Mouse (Mus musculus) gastrocnemius, adult 2 months (tissue): ENCODE data around the gene Gm2075. TPM values are rescaled to one million over a fixed set of nuclear protein-coding genes. Genes with fewer than 3 reads are reported as not detected.
"Not testable (repeated sequence)": the region's sequence is repeated elsewhere in the genome, so short reads cannot be mapped to it uniquely, and the experiment has no call there.

Experiments used
- DNase-seq: peaks from one replicate; pipeline ENCODE4 v3.0.0; 2022
- H3K27ac ChIP-seq: fragments of 200-600 bp; 2 replicates; pipeline ENCODE4 v1.8.1; 2022; ENCODE audit warnings: mild to moderate bottlenecking
- H3K4me3 ChIP-seq: fragments of 200-600 bp; 2 replicates; pipeline ENCODE4 v1.8.1; 2022; ENCODE audit warnings: mild to moderate bottlenecking, moderate library complexity
- intact Hi-C: fragments of 180-260 bp; cut with DNase I; formaldehyde crosslinking; loops from one replicate; pipeline ENCODE4 v1.15.1; 2025
- long read RNA-seq, 2 experiments: library from polyadenylated mRNA; stranded (forward); transcript quantifications; one replicate each; pipeline ENCODE4 v2.0.0; 2021
- total RNA-seq, 2 experiments: library from RNA; stranded (reverse); gene quantifications; 2 replicates each; pipeline ENCODE4 v1.2.3; 2021

The Gm2075 gene
- not detected for total RNA-seq
- long read RNA-seq, experiment 1: 0 reads
- long read RNA-seq, experiment 2: 0 reads

GRCm38 (mm10) chr12:88011548-88011947 lies at the start of gene Gm2075:
Gene Gm2075, plus strand, starts transcription at chr12:88011848.
- H3K4me3 ChIP-seq, intact Hi-C loops, H3K27ac ChIP-seq, DNase-seq: not testable (repeated sequence)

DNA sequence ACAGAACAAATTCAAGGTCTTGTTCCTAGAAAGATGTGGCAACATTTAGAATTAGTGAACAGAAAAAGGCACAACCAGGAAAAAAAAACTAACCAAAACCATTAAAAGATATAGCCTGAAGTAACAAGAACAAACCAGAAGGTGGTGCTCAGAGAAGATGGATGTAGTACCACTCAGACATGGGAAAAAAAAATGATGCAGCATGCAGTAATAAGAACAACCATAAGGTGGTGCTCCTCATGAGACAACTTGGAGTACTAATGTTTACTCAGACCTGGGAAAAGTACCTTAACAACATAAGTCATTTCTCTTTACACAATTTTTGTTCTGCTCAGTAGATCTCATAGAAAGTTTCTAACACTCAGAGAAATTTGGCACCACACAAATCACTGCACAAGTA lies 27.6 kb upstream of the Gm2075 start:
- H3K27ac ChIP-seq, intact Hi-C loops, DNase-seq, H3K4me3 ChIP-seq: not testable (repeated sequence)

DNA sequence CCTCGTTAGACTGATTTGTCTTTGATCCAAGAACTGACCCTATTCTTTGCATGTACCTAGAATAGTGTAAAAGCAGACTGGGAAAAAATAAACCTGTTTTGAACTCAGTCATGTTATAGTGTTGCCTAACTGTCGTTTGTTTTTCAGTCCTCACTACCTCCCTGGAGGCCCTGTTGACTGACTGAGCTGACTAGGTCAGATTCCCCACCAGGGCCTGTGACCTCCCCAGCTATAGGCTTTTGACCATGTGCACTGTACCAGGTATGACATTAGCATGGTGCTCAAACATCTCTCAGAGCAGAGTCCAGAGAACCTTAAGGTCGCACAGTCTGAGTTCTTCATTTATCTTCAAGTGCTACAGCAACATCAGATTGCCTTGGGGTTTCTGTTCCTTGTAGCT lies 7.5 kb upstream of the Gm2075 start:
- DNase-seq, intact Hi-C loops, H3K27ac ChIP-seq, H3K4me3 ChIP-seq: not testable (repeated sequence)

DNA sequence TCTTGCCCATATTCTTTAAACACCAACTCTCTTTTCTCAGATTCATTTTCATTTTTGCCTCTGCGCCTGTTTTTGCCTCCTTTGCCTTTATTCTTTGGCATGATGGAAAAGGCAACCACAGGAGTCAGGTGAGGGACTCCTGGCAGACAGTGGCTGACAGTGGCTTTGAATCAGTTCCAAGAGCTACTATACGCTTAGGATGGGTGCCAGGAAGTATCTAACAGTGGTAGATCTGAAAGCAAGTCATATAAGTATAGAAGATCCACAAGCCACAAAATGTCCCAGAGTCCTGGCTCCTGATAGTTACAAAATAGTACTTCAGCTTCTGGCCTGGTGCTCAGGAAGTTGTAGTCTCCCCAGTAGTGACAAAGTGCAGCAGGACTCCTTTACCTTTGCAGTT lies 7.0 kb downstream of the Gm2075 start, which contains the start of gene Gm6803:
Gene Gm6803, minus strand, starts transcription at position 101 of the 400 bp plus-strand sequence.
- H3K27ac ChIP-seq, DNase-seq, intact Hi-C loops, H3K4me3 ChIP-seq: not testable (repeated sequence)

- DNase-seq, intact Hi-C loops: not testable (repeated sequence)
Measured at GRCm38 (mm10) chr12:88026704-88027103, 15.1 kb downstream of the Gm2075 start, which contains the start of gene Gm2056. Gene Gm2056, plus strand, starts transcription at chr12:88027004.

GRCm38 (mm10) chr12:88032250-88032649 lies 20.6 kb downstream of the Gm2075 start:
- DNase-seq, intact Hi-C loops, H3K4me3 ChIP-seq, H3K27ac ChIP-seq: not testable (repeated sequence)

More at GRCm38 (mm10) chr12:88026704-88027103, 15.1 kb downstream of the Gm2075 start, which contains the start of gene Gm2056:
- not testable (repeated sequence) for H3K27ac ChIP-seq, H3K4me3 ChIP-seq

DNA sequence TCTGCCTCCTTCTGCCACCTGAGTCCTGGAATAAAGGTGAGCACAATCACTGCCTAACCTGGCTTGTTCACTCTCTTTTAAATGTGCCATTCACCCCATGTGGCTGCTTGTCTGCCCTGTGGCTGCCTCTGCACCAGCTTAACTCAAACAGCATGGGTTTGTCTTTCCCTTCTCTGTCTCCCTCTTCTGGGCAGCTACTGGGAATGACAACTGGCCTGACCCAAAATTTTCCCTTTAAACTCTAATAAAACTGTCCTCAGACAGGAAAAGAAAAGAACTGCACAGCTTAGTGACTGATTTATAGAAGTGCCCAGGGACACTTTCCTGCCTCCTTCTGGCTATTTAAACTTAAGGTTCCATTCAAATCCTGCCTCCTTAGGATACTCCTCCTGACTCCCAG lies 27.4 kb downstream of the Gm2075 start:
- H3K4me3 ChIP-seq, H3K27ac ChIP-seq, DNase-seq, intact Hi-C loops: not testable (repeated sequence)

GRCm38 (mm10) chr12:88039703-88040102 lies 28.1 kb downstream of the Gm2075 start:
- intact Hi-C loops, H3K4me3 ChIP-seq, DNase-seq, H3K27ac ChIP-seq: not testable (repeated sequence)

DNA sequence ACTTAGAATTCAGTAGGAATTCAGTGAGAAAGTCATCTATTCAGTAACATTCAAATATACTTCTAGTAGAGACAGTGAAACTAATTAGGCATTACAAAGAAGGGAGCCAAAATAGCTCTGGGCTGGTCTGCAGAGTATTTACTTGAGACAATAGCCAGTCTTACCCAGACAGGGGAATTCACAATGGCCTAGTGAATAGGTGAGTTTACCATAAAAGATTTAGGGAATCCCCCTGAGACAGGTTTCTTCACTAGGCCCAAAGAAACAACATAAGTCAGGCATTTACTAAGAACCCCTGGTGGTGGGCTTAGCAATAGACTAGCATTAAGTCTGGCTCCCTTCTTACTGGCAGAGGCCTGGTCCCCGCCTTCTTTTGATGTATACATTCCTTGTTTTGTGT lies 33.6 kb downstream of the Gm2075 start:
- DNase-seq, intact Hi-C loops, H3K4me3 ChIP-seq, H3K27ac ChIP-seq: not testable (repeated sequence)

Other genes starting within 250 kb of the Gm2075 start
- gene Gm21319, start 236.1 kb upstream of the Gm2075 start, total RNA-seq: not detected
- not detected for gene Gm21936, start 216.3 kb upstream of the Gm2075 start, total RNA-seq
- not detected for gene BB287469, start 195.3 kb upstream of the Gm2075 start, total RNA-seq
- gene Gm2001, start 169.5 kb upstream of the Gm2075 start, total RNA-seq: not detected
- gene Gm2016, start 137.8 kb upstream of the Gm2075 start, total RNA-seq: not detected
- gene Gm2022, start 116.5 kb upstream of the Gm2075 start, total RNA-seq: not detected
- gene Gm2035, start 92.0 kb upstream of the Gm2075 start, total RNA-seq: not detected
- not detected for gene Gm2042, start 57.8 kb upstream of the Gm2075 start, total RNA-seq
- gene Gm6803, start 6.9 kb downstream of the Gm2075 start, total RNA-seq: not detected
- gene Gm2056, start 15.2 kb downstream of the Gm2075 start, total RNA-seq: not detected
- not detected for gene Gm16368, start 71.8 kb downstream of the Gm2075 start, total RNA-seq
- not detected for gene Gm10436, start 170.3 kb downstream of the Gm2075 start, total RNA-seq
- not detected for gene Gm8332, start 238.3 kb downstream of the Gm2075 start, total RNA-seq